8 mouse cellular contexts compared by ENCODE assay signal in the genomic region with DNA sequence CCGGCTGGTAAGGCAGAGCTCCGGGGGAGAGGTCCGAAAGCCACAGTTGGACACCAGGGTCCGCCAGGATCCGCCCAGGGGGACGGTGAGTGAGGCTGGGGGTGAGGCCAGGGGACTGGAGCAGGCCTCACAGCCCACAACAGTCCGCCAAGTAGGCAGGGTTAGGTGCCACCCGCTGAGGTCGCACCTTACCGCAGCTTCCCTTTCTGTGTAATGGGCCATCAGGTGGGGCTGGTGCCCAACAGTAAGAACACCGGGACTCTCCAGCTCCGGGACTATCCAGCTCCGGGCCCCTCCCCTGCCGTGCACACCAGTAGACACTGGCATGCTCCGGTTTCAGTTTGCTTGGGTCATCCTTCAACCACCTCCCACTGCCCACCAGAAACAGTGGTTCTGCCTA. TPM values are rescaled to one million over a fixed set of nuclear protein-coding genes. Genes with fewer than 3 reads are reported as not detected.
DNase-seq lines count a peak whose midpoint lies in the region; ATAC-seq and TF ChIP-seq lines count a peak whose summit lies in the region.

No protein-coding gene starts in this region.

- no peak overlapping the region for H3K27ac ChIP-seq in heart, embryonic 15.5 days
- H3K27ac ChIP-seq in cerebellum, adult 2 months (ENCODE audit: insufficient read depth, low read length), result peak overlapping the region; percentile 99
- peak overlapping the region; percentile 85 for H3K27ac ChIP-seq in hindbrain, embryonic 10.5 days

- peak overlapping the region; percentile 68 for H3K4me3 ChIP-seq in heart, embryonic 15.5 days
- peak overlapping the region; percentile 73 for H3K4me3 ChIP-seq in cerebellum, adult 2 months (replicated peaks; ENCODE audit: insufficient read depth, low read depth, low read length)
- H3K4me3 ChIP-seq in hindbrain, embryonic 10.5 days, result peak overlapping the region; percentile 82

- H3K9me3 ChIP-seq in heart, embryonic 15.5 days (replicated peaks), result no peaks in the 10 kb centered on the region
- H3K9me3 ChIP-seq in hindbrain, embryonic 10.5 days, result no peaks in the 10 kb centered on the region

- H3K36me3 ChIP-seq in heart, embryonic 15.5 days, result no peaks in the 10 kb centered on the region
- H3K36me3 ChIP-seq in hindbrain, embryonic 10.5 days, result no peaks in the 10 kb centered on the region

- ATAC-seq in heart, embryonic 15.5 days (replicated peaks; ENCODE audit: insufficient number of reproducible peaks, insufficient read depth, low FRiP score, low read depth), result 0 out of 2 replicates have a peak, but pooled peaks have one; percentile 3
- 0 out of 2 replicates have a peak, but pooled peaks have one; percentile 18 for ATAC-seq in megakaryocyte-erythroid progenitor cell, adult 5-6 weeks (replicated peaks; ENCODE audit: low FRiP score, low TSS enrichment, poor library complexity, severe bottlenecking)

- no peak for TF ChIP-seq CTCF in cerebellum, adult 2 months (IDR thresholded peaks at IDR 0.05; ENCODE audit: borderline replicate concordance, insufficient read depth, low read depth, low read length)

- no peak for DNase-seq in heart, adult 9 months (ENCODE audit: low spot score in 2 of 2)
- peak; percentile 65 to 70 for DNase-seq in cerebellum, adult 2 months
- no peak for DNase-seq in hindbrain, embryonic 10.5 days (ENCODE audit: low spot score)
- DNase-seq in urinary bladder, postnatal 25 days (ENCODE audit: low spot score), result no peak
- DNase-seq in right cerebral cortex, postnatal 36 days (ENCODE audit: low spot score in 2 of 2), result no peak
- DNase-seq in left cerebral cortex, postnatal 25 days (ENCODE audit: low spot score in 2 of 2), result no peak

- intact Hi-C loops in left cerebral cortex, postnatal 25 days (cut with DNase I), result loop anchor here (10.0 kb wide), 1 partner anchor 233 kb away; no protein-coding TSS in a partner anchor

- peak overlapping the region; percentile 78 for H3K9ac ChIP-seq in heart, embryonic 15.5 days

- peak overlapping the region; percentile 99 for H3K4me2 ChIP-seq in heart, embryonic 15.5 days

- TF ChIP-seq POLR2A in cerebellum, adult 2 months (IDR thresholded peaks at IDR 0.05; ENCODE audit: borderline replicate concordance, insufficient read depth, low read length), result no peak

- H3K27me3 ChIP-seq in heart, embryonic 15.5 days, result peaks cover 21% of the 10 kb centered on the region
- H3K27me3 ChIP-seq in cerebellum, adult 2 months (ENCODE audit: control insufficient read depth, insufficient read depth, low read length), result no peaks in the 10 kb centered on the region
- H3K27me3 ChIP-seq in hindbrain, embryonic 10.5 days (ENCODE audit: insufficient read depth, poor library complexity, severe bottlenecking), result peaks cover 77% of the 10 kb centered on the region

- H3K4me1 ChIP-seq in heart, embryonic 15.5 days (replicated peaks), result peaks cover 34% of the 10 kb centered on the region
- H3K4me1 ChIP-seq in cerebellum, adult 2 months (ENCODE audit: control insufficient read depth, insufficient read depth, low read length), result peaks cover 40% of the 10 kb centered on the region
- peaks cover 53% of the 10 kb centered on the region for H3K4me1 ChIP-seq in hindbrain, embryonic 10.5 days (replicated peaks)

- 19% methylated on average over 15 of the region's 15 CpGs for WGBS in heart, embryonic 15.5 days
- 5% methylated on average over 15 of the region's 15 CpGs for WGBS in cerebellum, adult 2 months
- WGBS in hindbrain, embryonic 10.5 days, result 6% methylated on average over 15 of the region's 15 CpGs

RNA-seq across cellular contexts. Expression of gene Adam11, which starts 1.0 kb away (rescaled TPM):
- polyA plus RNA-seq in heart, embryonic 15.5 days (2015; fragmentation: Nextera tagmentation; extraction: Ambion mirVana), result 5.5 and 6.7 TPM in 2 replicates
- 207 and 239 TPM in 2 replicates for polyA plus RNA-seq in cerebellum, adult 2 months (2012; rRNA removed)
- 14.6 and 22.6 TPM in 2 replicates for polyA plus RNA-seq in hindbrain, embryonic 10.5 days (2016; fragmentation: Nextera tagmentation; extraction: Ambion mirVana)
- 0.28 and 3.0 TPM in 2 replicates for total RNA-seq in megakaryocyte-erythroid progenitor cell, adult 5-6 weeks (2014; fragmentation: Nextera tagmentation)
- 0.14 and 0.15 TPM in 2 replicates for total RNA-seq in megakaryocyte-erythroid progenitor cell, adult 5-6 weeks (2017)
- total RNA-seq in left cerebral cortex, postnatal 25 days (2021), result 100 to 1,000 TPM; 118 to 139 TPM

RNA-seq across cellular contexts. Expression of gene Gjc1, which starts 57.3 kb away (rescaled TPM):
- polyA plus RNA-seq in heart, embryonic 15.5 days (2015; fragmentation: Nextera tagmentation; extraction: Ambion mirVana), result 46.6 and 48.5 TPM in 2 replicates
- polyA plus RNA-seq in cerebellum, adult 2 months (2012; rRNA removed), result 6.4 and 7.9 TPM in 2 replicates
- 71.1 and 81.3 TPM in 2 replicates for polyA plus RNA-seq in hindbrain, embryonic 10.5 days (2016; fragmentation: Nextera tagmentation; extraction: Ambion mirVana)
- not detected in 2 replicates for total RNA-seq in megakaryocyte-erythroid progenitor cell, adult 5-6 weeks (2014; fragmentation: Nextera tagmentation)
- total RNA-seq in megakaryocyte-erythroid progenitor cell, adult 5-6 weeks (2017), result not detected in 2 replicates
- total RNA-seq in left cerebral cortex, postnatal 25 days (2021), result 1 to 10 TPM; 7.3 to 8.0 TPM

Comparison
In these comparisons a context has a peak if more than half of its experiments do, and no peak if none do; other contexts are left out.
1. DNase-seq: peak in cerebellum, adult 2 months (2 of 2); none in heart, adult 9 months (0 of 2), hindbrain, embryonic 10.5 days (single experiment), urinary bladder, postnatal 25 days (single experiment), right cerebral cortex, postnatal 36 days (0 of 2) and left cerebral cortex, postnatal 25 days (0 of 2).
2. Peak in every context shown above with its lines, with median percentiles within 50 percentile points of each other: H3K4me3 ChIP-seq.